Mouse (Mus musculus): ENCODE data around the gene Atp6v1e2. TPM values are rescaled to one million over a fixed set of nuclear protein-coding genes. Genes with fewer than 3 reads are reported as not detected.

Atp6v1e2 gene
- total and polyA plus RNA-seq, 3 experiments = not detected

- Histone ChIP-seq H3K4me1 (ENCODE audit: control insufficient read depth in 1 of 2, insufficient read depth in 2 of 2) (peaks cover 8 to 48% of the 10 kb centered on the region in 2 experiments), H3K36me3 (replicated peaks in 1 of 2; ENCODE audit: control insufficient read depth in 1 of 2, insufficient read depth in 1 of 2, low read length in 1 of 2) (peaks cover 48 to 87% of the 10 kb centered on the region in 2 experiments), H3K9ac (ENCODE audit: insufficient read depth, low read depth) (no peak overlapping the region), H3K9me3 (replicated peaks; ENCODE audit: low read length) (no peaks in the 10 kb centered on the region), H3K27me3 (replicated peaks) (no peaks in the 10 kb centered on the region), H3K79me2 (replicated peaks; ENCODE audit: control insufficient read depth, extremely low read depth, insufficient read depth, poor library complexity, severe bottlenecking) (no peaks in the 10 kb centered on the region; the same call in 1 of the 2 replicates), H3K4me3 (replicated peaks in 1 of 3; ENCODE audit: low read depth in 2 of 3, low read length in 2 of 3, poor library complexity in 1 of 3) (no peak overlapping the region), H3K4me2 (ENCODE audit: insufficient read depth, low read depth, poor library complexity, severe bottlenecking) (no peak overlapping the region), H3K27ac (ENCODE audit: insufficient read depth, low read depth) (0 out of 2 replicates have a peak overlapping the region, but pooled peaks have one; percentile 15)
- no peak for DNase-seq (ENCODE audit: extremely low read depth)
- in situ Hi-C loops (cut with MboI; ENCODE audit: low pct_ligation_motif_present, low pct_unique_long_range_greater_than_20kb, low sequenced_read_pairs) (loop anchor here (5.0 kb wide), 1 partner anchor 46 kb away; no protein-coding TSS in a partner anchor), dilution Hi-C loops (cut with MboI; ENCODE audit: extremely low pct_ligation_motif_present, extremely low pct_unique_long_range_greater_than_20kb, low sequenced_read_pairs) (no loop called here)
- no peak for TF ChIP-seq ZNF384 (IDR thresholded peaks at IDR 0.05; ENCODE audit: low read depth, low read length)
Measured at GRCm38 (mm10) chr17:86976387-86976786, 28.7 kb upstream of the Atp6v1e2 start.

GRCm38 (mm10) chr17:86973097-86973496 is 25.4 kb upstream of the Atp6v1e2 start:
- peaks cover 29 to 72% of the 10 kb centered on the region in 2 experiments for H3K4me1 ChIP-seq (ENCODE audit: control insufficient read depth in 1 of 2, insufficient read depth in 2 of 2)
- H3K36me3 ChIP-seq (replicated peaks in 1 of 2; ENCODE audit: control insufficient read depth in 1 of 2, insufficient read depth in 1 of 2, low read length in 1 of 2) = peaks cover 47 to 78% of the 10 kb centered on the region in 2 experiments
- dilution Hi-C loops (cut with MboI; ENCODE audit: extremely low pct_ligation_motif_present, extremely low pct_unique_long_range_greater_than_20kb, low sequenced_read_pairs) (no loop called here), in situ Hi-C loops (cut with MboI; ENCODE audit: low pct_ligation_motif_present, low pct_unique_long_range_greater_than_20kb, low sequenced_read_pairs) (no loop called here)
- H3K79me2 ChIP-seq (replicated peaks; ENCODE audit: control insufficient read depth, extremely low read depth, insufficient read depth, poor library complexity, severe bottlenecking) = no peaks in the 10 kb centered on the region; the same call in 1 of the 2 replicates
- DNase-seq (ENCODE audit: extremely low read depth) = no peak
- H3K4me2 ChIP-seq (ENCODE audit: insufficient read depth, low read depth, poor library complexity, severe bottlenecking) = no peak overlapping the region
- no peaks in the 10 kb centered on the region for H3K27me3 ChIP-seq (replicated peaks)
- H3K9me3 ChIP-seq (replicated peaks; ENCODE audit: low read length) = no peaks in the 10 kb centered on the region
- H3K9ac ChIP-seq (ENCODE audit: insufficient read depth, low read depth) = no peak overlapping the region
- TF ChIP-seq ETS1 (conservative IDR thresholded peaks at IDR 0.05; ENCODE audit: low read depth, low read length) (no peak), BHLHE40 (IDR thresholded peaks at IDR 0.05; ENCODE audit: low read depth, low read length) (no peak), USF2 (conservative IDR thresholded peaks at IDR 0.05; ENCODE audit: low read depth, low read length) (no peak), SIN3A (IDR thresholded peaks at IDR 0.05; ENCODE audit: low read length) (no peak), KAT2A (IDR thresholded peaks at IDR 0.05; ENCODE audit: insufficient replicate concordance, low read length) (no peak), IRF4 (IDR thresholded peaks at IDR 0.05; ENCODE audit: low read depth, low read length) (no peak), RAD21 (IDR thresholded peaks at IDR 0.05; ENCODE audit: low read depth, low read length) (no peak), JUND (conservative IDR thresholded peaks at IDR 0.05; ENCODE audit: low read depth, low read length) (no peak), UBTF (IDR thresholded peaks at IDR 0.05; ENCODE audit: low read depth, low read length) (no peak), E2F4 (IDR thresholded peaks at IDR 0.05; ENCODE audit: insufficient replicate concordance, low read depth, low read length) (no peak), MAZ (IDR thresholded peaks at IDR 0.05; ENCODE audit: low read depth, low read length) (no peak)
- no peak overlapping the region for H3K4me3 ChIP-seq (replicated peaks in 1 of 3; ENCODE audit: low read depth in 2 of 3, low read length in 2 of 3, poor library complexity in 1 of 3)
- no peak overlapping the region for H3K27ac ChIP-seq (ENCODE audit: insufficient read depth, low read depth)

GRCm38 (mm10) chr17:86971860-86972259 is 24.2 kb upstream of the Atp6v1e2 start:
- Histone ChIP-seq H3K36me3 (replicated peaks in 1 of 2; ENCODE audit: control insufficient read depth in 1 of 2, insufficient read depth in 1 of 2, low read length in 1 of 2) (peaks cover 50 to 82% of the 10 kb centered on the region in 2 experiments), H3K27me3 (replicated peaks) (no peaks in the 10 kb centered on the region), H3K4me2 (ENCODE audit: insufficient read depth, low read depth, poor library complexity, severe bottlenecking) (no peak overlapping the region), H3K79me2 (replicated peaks; ENCODE audit: control insufficient read depth, extremely low read depth, insufficient read depth, poor library complexity, severe bottlenecking) (no peaks in the 10 kb centered on the region; the same call in 1 of the 2 replicates), H3K9me3 (replicated peaks; ENCODE audit: low read length) (no peaks in the 10 kb centered on the region), H3K4me1 (ENCODE audit: control insufficient read depth in 1 of 2, insufficient read depth in 2 of 2) (peaks cover 40 to 72% of the 10 kb centered on the region in 2 experiments), H3K9ac (ENCODE audit: insufficient read depth, low read depth) (no peak overlapping the region), H3K27ac (ENCODE audit: insufficient read depth, low read depth) (no peak overlapping the region), H3K4me3 (replicated peaks in 1 of 3; ENCODE audit: low read depth in 2 of 3, low read length in 2 of 3, poor library complexity in 1 of 3) (no peak overlapping the region)
- in situ Hi-C loops (cut with MboI; ENCODE audit: low pct_ligation_motif_present, low pct_unique_long_range_greater_than_20kb, low sequenced_read_pairs) (no loop called here), dilution Hi-C loops (cut with MboI; ENCODE audit: extremely low pct_ligation_motif_present, extremely low pct_unique_long_range_greater_than_20kb, low sequenced_read_pairs) (no loop called here)
- no peak for TF ChIP-seq ZKSCAN1 (IDR thresholded peaks at IDR 0.05; ENCODE audit: borderline replicate concordance, low read depth, low read length)
- TF ChIP-seq JUN (IDR thresholded peaks at IDR 0.05; ENCODE audit: insufficient read depth, low read depth, low read length) = no peak
- no peak for TF ChIP-seq RCOR1 (conservative IDR thresholded peaks at IDR 0.05; ENCODE audit: low read depth, low read length)
- no peak for TF ChIP-seq JUND (conservative IDR thresholded peaks at IDR 0.05; ENCODE audit: low read depth, low read length)
- no peak for TF ChIP-seq NRF1 (IDR thresholded peaks at IDR 0.05; ENCODE audit: low read depth, low read length)
- no peak for TF ChIP-seq ZC3H11A (IDR thresholded peaks at IDR 0.05; ENCODE audit: low read depth, low read length)
- TF ChIP-seq MYC (IDR thresholded peaks at IDR 0.05; ENCODE audit: low read depth, low read length) = no peak
- TF ChIP-seq CHD2 (IDR thresholded peaks at IDR 0.05; ENCODE audit: low read length) = no peak
- no peak for TF ChIP-seq MAFK (IDR thresholded peaks at IDR 0.05; ENCODE audit: insufficient replicate concordance, low read length)
- TF ChIP-seq USF1 (IDR thresholded peaks at IDR 0.05; ENCODE audit: low read depth, low read length) = no peak
- TF ChIP-seq POLR2AphosphoS2 (IDR thresholded peaks at IDR 0.05; ENCODE audit: low read depth, low read length) = no peak
- TF ChIP-seq GABPA (IDR thresholded peaks at IDR 0.05; ENCODE audit: insufficient replicate concordance, low read depth, low read length) = no peak
- TF ChIP-seq E2F4 (IDR thresholded peaks at IDR 0.05; ENCODE audit: insufficient replicate concordance, low read depth, low read length) = no peak
- TF ChIP-seq USF2 (conservative IDR thresholded peaks at IDR 0.05; ENCODE audit: low read depth, low read length) = no peak
- DNase-seq (ENCODE audit: extremely low read depth) = no peak
